Comparison of ENCODE assay signal across 13 mouse cellular contexts in the genomic region with DNA sequence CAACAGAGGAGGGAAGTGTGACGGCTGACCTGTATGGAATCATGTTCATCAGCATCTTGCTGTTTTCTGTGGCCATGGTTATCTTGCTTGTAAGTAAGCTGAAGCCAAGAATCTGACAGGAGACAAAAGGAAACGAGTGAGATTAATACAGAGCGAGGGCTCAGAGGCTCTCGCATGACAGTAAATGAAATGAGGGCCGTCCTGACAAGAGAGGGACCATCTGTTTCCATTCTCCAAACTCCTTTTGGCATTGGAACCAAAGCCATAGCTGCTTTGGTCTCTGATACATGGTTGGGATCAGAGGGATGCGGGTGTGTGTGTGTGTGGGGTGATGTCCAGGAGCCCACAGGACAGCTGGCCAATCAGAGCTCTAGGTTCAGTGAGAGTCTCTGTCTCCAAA. TPM values are rescaled to one million over a fixed set of nuclear protein-coding genes. Genes with fewer than 3 reads are reported as not detected.
"Had no signal": no experiment of that assay in that cellular context is flagged by ENCODE, and none has a peak within 500 bp of the region (broad histone marks: within the 10 kb centered on the region; RNA-seq: fewer than 3 reads in every experiment).

No protein-coding gene starts in this region.

- H3K36me3 ChIP-seq: limb, embryonic 10.5 days; liver, embryonic 15.5 days; neural tube, embryonic 12.5 days had no signal

- ATAC-seq: intestine, postnatal 0 days had no signal

- H3K4me2 ChIP-seq: liver, embryonic 11.5 days; liver, embryonic 15.5 days; midbrain, embryonic 11.5 days; neural tube, embryonic 12.5 days had no signal

- H3K4me3 ChIP-seq: left cerebral cortex, adult 2 months; limb, embryonic 10.5 days; liver, embryonic 15.5 days; megakaryocyte, embryonic 14.5 days; neural tube, embryonic 12.5 days had no signal

- H3K9me3 ChIP-seq: limb, embryonic 10.5 days; liver, embryonic 15.5 days; neural tube, embryonic 12.5 days had no signal

- DNase-seq: kidney, adult 8-10 months; lung, postnatal 10 days; thymus, postnatal 4 days had no signal

- H3K9ac ChIP-seq: liver, embryonic 15.5 days; neural tube, embryonic 12.5 days had no signal

- H3K27me3 ChIP-seq: liver, embryonic 15.5 days; neural tube, embryonic 12.5 days had no signal

- H3K4me1 ChIP-seq: limb, embryonic 10.5 days; liver, embryonic 15.5 days; neural tube, embryonic 12.5 days had no signal

- H3K27ac ChIP-seq: left cerebral cortex, adult 2 months; limb, embryonic 10.5 days; liver, embryonic 15.5 days; macrophage; neural tube, embryonic 12.5 days; stomach, postnatal 0 days had no signal

RNA-seq across cellular contexts. Expression of a gene that starts 30.5 kb away (rescaled TPM):
- polyA plus RNA-seq: macrophage had no signal
